ENCODE assay signal across 9 mouse cellular contexts in the genomic region with DNA sequence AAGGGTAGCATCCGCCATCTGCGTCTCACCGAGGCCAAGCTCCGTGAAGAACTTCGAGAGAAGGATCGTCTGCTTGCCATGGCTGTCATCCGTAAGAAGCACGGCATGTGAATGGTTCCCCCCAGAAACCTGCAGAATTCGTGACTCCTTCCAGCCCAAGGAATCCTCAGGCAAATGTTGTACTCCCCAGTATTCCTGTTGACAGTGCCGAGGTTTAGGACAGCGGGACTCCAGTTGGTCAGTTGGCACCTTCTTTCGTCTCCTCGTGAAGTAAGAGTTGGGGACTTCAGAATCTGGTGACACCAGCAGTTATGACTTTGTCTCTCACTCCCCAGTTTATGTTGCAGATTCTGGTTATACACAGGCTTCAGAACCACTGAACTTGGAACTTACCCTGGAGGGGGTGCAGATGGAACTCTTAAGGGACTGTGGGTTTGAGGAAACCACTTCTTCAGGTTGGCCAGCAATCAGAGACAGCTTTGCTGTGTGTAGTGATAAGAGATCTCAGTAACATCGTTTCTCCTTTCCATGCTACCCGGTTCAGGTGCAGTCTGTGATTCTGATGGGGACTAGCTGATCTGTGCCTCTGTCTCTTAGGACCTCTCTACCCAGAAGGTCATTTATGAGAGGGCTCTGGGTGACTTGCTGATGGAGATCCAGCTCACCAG. TPM values are rescaled to one million over a fixed set of nuclear protein-coding genes. Genes with fewer than 3 reads are reported as not detected.
DNase-seq lines count a peak whose midpoint lies in the region; ATAC-seq and TF ChIP-seq lines count a peak whose summit lies in the region.
"Had no signal": no experiment of that assay in that cellular context is flagged by ENCODE, and none has a peak within 500 bp of the region (broad histone marks: within the 10 kb centered on the region; RNA-seq: fewer than 3 reads in every experiment).

No protein-coding gene starts in this region.

- H3K9ac ChIP-seq in heart, embryonic 14.5 days (ENCODE audit: low read length): peak overlapping the region; percentile 87
- peak overlapping the region; percentile 81 for H3K9ac ChIP-seq in forebrain, embryonic 14.5 days (ENCODE audit: low read length)
- H3K9ac ChIP-seq in liver, embryonic 15.5 days: peak overlapping the region; percentile 92

- H3K4me3 ChIP-seq in heart, embryonic 14.5 days (ENCODE audit: control insufficient read depth in 1 of 2, insufficient read depth in 1 of 2, low read depth in 1 of 2, low read length in 2 of 2): peak overlapping the region; percentile 84 to 92
- H3K4me3 ChIP-seq in E14TG2a.4 (replicated peaks; ENCODE audit: low read length): peak overlapping the region; percentile 93
- H3K4me3 ChIP-seq in forebrain, embryonic 14.5 days (ENCODE audit: low read depth, low read length): peak overlapping the region; percentile 70
- peak overlapping the region; percentile 90 for H3K4me3 ChIP-seq in liver, embryonic 15.5 days (replicated peaks)

- 10% methylated on average over 15 of the region's 15 CpGs for WGBS in heart, embryonic 14.5 days
- WGBS in forebrain, embryonic 14.5 days: 28% methylated on average over 15 of the region's 15 CpGs
- WGBS in liver, embryonic 15.5 days (ENCODE audit: insufficient replicate concordance): 15% methylated on average over 15 of the region's 15 CpGs

- H3K4me1 ChIP-seq in heart, embryonic 14.5 days (ENCODE audit: control insufficient read depth in 2 of 2, insufficient read depth in 2 of 2, low read length in 2 of 2): peaks cover 13 to 27% of the 10 kb centered on the region in 2 experiments
- H3K4me1 ChIP-seq in E14TG2a.4 (replicated peaks; ENCODE audit: low read depth, low read length): peaks cover 65% of the 10 kb centered on the region
- peaks cover 20% of the 10 kb centered on the region for H3K4me1 ChIP-seq in forebrain, embryonic 14.5 days (ENCODE audit: control insufficient read depth, insufficient read depth, low read length)
- H3K4me1 ChIP-seq in liver, embryonic 15.5 days (replicated peaks): peaks cover 68% of the 10 kb centered on the region

- no peaks in the 10 kb centered on the region for H3K27me3 ChIP-seq in heart, embryonic 14.5 days (ENCODE audit: control insufficient read depth, insufficient read depth, low read length)
- no peaks in the 10 kb centered on the region; the same call in 1 of the 2 replicates for H3K27me3 ChIP-seq in E14TG2a.4 (ENCODE audit: insufficient read depth, low read length)
- H3K27me3 ChIP-seq in forebrain, embryonic 14.5 days (replicated peaks; ENCODE audit: control insufficient read depth, insufficient read depth, low read length): no peaks in the 10 kb centered on the region
- no peaks in the 10 kb centered on the region for H3K27me3 ChIP-seq in liver, embryonic 15.5 days

- peak overlapping the region; percentile 80 for H3K4me2 ChIP-seq in heart, embryonic 14.5 days (ENCODE audit: low read length)
- H3K4me2 ChIP-seq in forebrain, embryonic 14.5 days (ENCODE audit: low read length): peak overlapping the region; percentile 98
- peak overlapping the region; percentile 98 for H3K4me2 ChIP-seq in liver, embryonic 15.5 days

- H3K9me3 ChIP-seq in heart, embryonic 14.5 days (ENCODE audit: control insufficient read depth, low read length): no peaks in the 10 kb centered on the region
- H3K9me3 ChIP-seq in E14TG2a.4 (ENCODE audit: low read length): no peaks in the 10 kb centered on the region
- H3K9me3 ChIP-seq in forebrain, embryonic 14.5 days (replicated peaks; ENCODE audit: control insufficient read depth, low read length): no peaks in the 10 kb centered on the region
- no peaks in the 10 kb centered on the region for H3K9me3 ChIP-seq in liver, embryonic 15.5 days (replicated peaks)

- H3K27ac ChIP-seq in heart, embryonic 14.5 days (replicated peaks in 1 of 2; ENCODE audit: control insufficient read depth in 1 of 2, insufficient read depth in 1 of 2, low read depth in 2 of 2, low read length in 2 of 2): peak overlapping the region; percentile 81 to 83; a peak in 3 of 4 replicates
- 0 out of 2 replicates have a peak overlapping the region, but pooled peaks have one; percentile 21 for H3K27ac ChIP-seq in forebrain, embryonic 14.5 days (ENCODE audit: low read depth, low read length)
- H3K27ac ChIP-seq in liver, embryonic 15.5 days (replicated peaks): peak overlapping the region; percentile 89

- no peak for DNase-seq in heart, adult 9 months (ENCODE audit: low spot score in 2 of 2)
- DNase-seq in forebrain, embryonic 14.5 days (ENCODE audit: low spot score): no peak
- DNase-seq in frontal cortex, postnatal 14 days (ENCODE audit: low spot score in 2 of 2): no peak
- DNase-seq in layer of hippocampus, postnatal 10 days (ENCODE audit: low spot score in 2 of 2): no peak
- no peak for DNase-seq in right cerebral cortex, postnatal 4 days

- no peak for TF ChIP-seq CTCF in E14TG2a.4 (conservative IDR thresholded peaks at IDR 0.05; ENCODE audit: low read length)

- ATAC-seq in heart, embryonic 14.5 days (ENCODE audit: insufficient number of reproducible peaks, insufficient read depth, low FRiP score, low read depth): no peak
- no peak for ATAC-seq in forebrain, embryonic 14.5 days
- no peak for ATAC-seq in liver, embryonic 15.5 days (ENCODE audit: insufficient read depth)

- peaks cover 14% of the 10 kb centered on the region; the same call in 1 of the 2 replicates for H3K36me3 ChIP-seq in heart, embryonic 14.5 days (ENCODE audit: control insufficient read depth, insufficient read depth, low read length)
- peaks cover 32% of the 10 kb centered on the region for H3K36me3 ChIP-seq in E14TG2a.4 (ENCODE audit: insufficient read depth, low read length)
- H3K36me3 ChIP-seq in forebrain, embryonic 14.5 days (ENCODE audit: control insufficient read depth, insufficient read depth, low read length): peaks cover 7% of the 10 kb centered on the region; the same call in 1 of the 2 replicates
- peaks cover 12% of the 10 kb centered on the region for H3K36me3 ChIP-seq in liver, embryonic 15.5 days (replicated peaks)

RNA-seq across cellular contexts. Expression of a gene that starts 1.4 kb away (rescaled TPM):
- polyA plus RNA-seq in heart, embryonic 14.5 days (2014; fragmentation: Nextera tagmentation; extraction: Ambion mirVana): 41.9 and 42.5 TPM in 2 replicates
- 51.7 and 60.8 TPM in 2 replicates for polyA plus RNA-seq in forebrain, embryonic 14.5 days (2014; fragmentation: Nextera tagmentation; extraction: Ambion mirVana)
- polyA plus RNA-seq in liver, embryonic 15.5 days (2015; fragmentation: Nextera tagmentation; extraction: Ambion mirVana): 31.5 and 32.2 TPM in 2 replicates
- 10 to 100 TPM; 32.1 to 34.2 TPM for total RNA-seq in layer of hippocampus, postnatal 10 days (2021)

RNA-seq across cellular contexts. Expression of a gene that starts 3.2 kb away (rescaled TPM):
- polyA plus RNA-seq in heart, embryonic 14.5 days (2014; fragmentation: Nextera tagmentation; extraction: Ambion mirVana): 34.7 and 37.2 TPM in 2 replicates
- polyA plus RNA-seq in forebrain, embryonic 14.5 days (2014; fragmentation: Nextera tagmentation; extraction: Ambion mirVana): 50.7 and 51.8 TPM in 2 replicates
- polyA plus RNA-seq in liver, embryonic 15.5 days (2015; fragmentation: Nextera tagmentation; extraction: Ambion mirVana): 20.3 and 22.7 TPM in 2 replicates
- 10 to 100 TPM; 23.9 to 25.4 TPM for total RNA-seq in layer of hippocampus, postnatal 10 days (2021)

RNA-seq across cellular contexts. Expression of a gene that starts 4.1 kb away (rescaled TPM):
- 190 and 205 TPM in 2 replicates for polyA plus RNA-seq in heart, embryonic 14.5 days (2014; fragmentation: Nextera tagmentation; extraction: Ambion mirVana)
- polyA plus RNA-seq in forebrain, embryonic 14.5 days (2014; fragmentation: Nextera tagmentation; extraction: Ambion mirVana): 224 and 283 TPM in 2 replicates
- polyA plus RNA-seq in liver, embryonic 15.5 days (2015; fragmentation: Nextera tagmentation; extraction: Ambion mirVana): 85.2 and 94.1 TPM in 2 replicates
- 10 to 100 TPM; 23.3 to 42.6 TPM for total RNA-seq in layer of hippocampus, postnatal 10 days (2021)

RNA-seq across cellular contexts. Expression of a gene that starts 24.4 kb away (rescaled TPM):
- polyA plus RNA-seq in heart, embryonic 14.5 days (2014; fragmentation: Nextera tagmentation; extraction: Ambion mirVana): 24.0 and 27.7 TPM in 2 replicates
- 27.9 and 39.4 TPM in 2 replicates for polyA plus RNA-seq in forebrain, embryonic 14.5 days (2014; fragmentation: Nextera tagmentation; extraction: Ambion mirVana)
- polyA plus RNA-seq in liver, embryonic 15.5 days (2015; fragmentation: Nextera tagmentation; extraction: Ambion mirVana): 15.3 and 15.5 TPM in 2 replicates
- 10 to 100 TPM; 59.5 to 63.9 TPM for total RNA-seq in layer of hippocampus, postnatal 10 days (2021)

RNA-seq across cellular contexts. Expression of a gene that starts 28.8 kb away (rescaled TPM):
- polyA plus RNA-seq in heart, embryonic 14.5 days (2014; fragmentation: Nextera tagmentation; extraction: Ambion mirVana): not detected in 2 replicates
- polyA plus RNA-seq in forebrain, embryonic 14.5 days (2014; fragmentation: Nextera tagmentation; extraction: Ambion mirVana): 0.83 TPM in 2 replicates
- 0.07 and 0.22 TPM in 2 replicates for polyA plus RNA-seq in liver, embryonic 15.5 days (2015; fragmentation: Nextera tagmentation; extraction: Ambion mirVana)
- total RNA-seq in layer of hippocampus, postnatal 10 days (2021): under 1 TPM; 0.33 to 0.53 TPM
- total RNA-seq: gastrocnemius, adult 18-20 months had no signal

Comparison
In these comparisons a context has a peak if more than half of its experiments do, and no peak if none do; other contexts are left out.
1. H3K27ac ChIP-seq: peak in every context shown above with its lines; median percentile 89 in liver, embryonic 15.5 days; 82 in heart, embryonic 14.5 days; 21 in forebrain, embryonic 14.5 days.